Mouse (Mus musculus): ENCODE measurements around the gene Gm42688.

DNA sequence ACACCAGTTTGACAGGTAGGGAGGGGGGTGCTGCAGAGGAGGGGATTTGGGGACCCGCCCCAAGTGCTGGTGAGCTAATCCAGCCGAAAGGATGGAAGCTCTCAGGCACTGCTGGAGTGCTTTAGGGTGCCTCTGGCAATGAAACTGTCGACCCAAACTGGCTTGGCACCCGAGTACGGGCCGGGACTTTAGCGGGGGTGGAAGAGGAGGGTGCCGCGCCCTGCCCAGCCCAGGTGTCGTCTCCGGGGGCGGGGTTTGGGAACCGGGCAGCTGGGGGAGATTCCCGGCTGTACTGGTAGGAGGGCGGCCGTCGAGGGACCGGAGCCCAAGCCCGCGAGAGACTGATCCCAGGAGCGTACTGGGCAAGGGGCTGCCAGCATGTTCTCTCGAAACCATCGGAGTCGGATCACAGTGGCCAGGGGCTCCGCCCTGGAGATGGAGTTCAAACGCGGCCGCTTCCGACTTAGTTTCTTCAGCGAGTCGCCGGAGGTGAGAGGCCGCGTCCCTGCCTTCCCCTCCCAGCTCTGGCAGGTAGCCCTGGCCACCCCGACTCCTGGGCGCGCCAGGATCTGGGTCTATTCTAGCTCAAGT, 34.2 kb downstream of the Gm42688 start:
- TF ChIP-seq CTCF (IDR thresholded peaks at IDR 0.05; ENCODE audit: control insufficient read depth, insufficient read depth, insufficient replicate concordance, low read depth, low read length) = no peak
- no peak for TF ChIP-seq POLR2A (IDR thresholded peaks at IDR 0.05; ENCODE audit: control insufficient read depth, low read depth, low read length)
